Mouse (Mus musculus): ENCODE results near the gene 1700020N01Rik. TPM values are rescaled to one million over a fixed set of nuclear protein-coding genes. Genes with fewer than 3 reads are reported as not detected.

1700020N01Rik gene
- polyA plus RNA-seq, 1 experiment from 2014 or later: not detected

DNA sequence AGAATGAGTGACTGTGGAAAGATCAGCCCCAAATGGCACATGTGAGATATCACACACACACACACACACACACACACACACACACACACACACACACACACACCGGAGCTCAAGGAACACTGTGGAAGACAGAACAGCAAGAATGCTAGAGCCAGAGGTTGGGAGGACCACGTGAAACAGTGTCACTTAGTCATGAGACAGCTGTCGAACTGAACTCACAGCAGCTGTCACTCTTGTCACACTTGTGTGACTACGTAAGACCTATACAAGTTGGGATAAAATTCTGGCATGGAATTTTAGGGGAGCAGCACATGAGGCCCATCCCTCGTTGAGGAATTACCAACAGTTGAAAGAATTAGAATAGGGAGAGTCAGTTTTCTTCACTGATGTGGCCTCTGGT, 39.7 kb downstream of the 1700020N01Rik start:
- Histone ChIP-seq H3K4me2 (no peak overlapping the region), H3K27ac (no peak overlapping the region), H3K9ac (replicated peaks) (no peak overlapping the region), H3K4me3 (replicated peaks) (no peak overlapping the region), H3K9me3 (no peaks in the 10 kb centered on the region), H3K4me1 (replicated peaks) (no peaks in the 10 kb centered on the region; the same call in 1 of the 2 replicates), H3K36me3 (no peaks in the 10 kb centered on the region), H3K27me3 (no peaks in the 10 kb centered on the region)
- 80% methylated on average over 5 of the region's 5 CpGs for WGBS
- ATAC-seq (ENCODE audit: insufficient number of reproducible peaks, insufficient read depth, low FRiP score, low TSS enrichment, low read depth): peak; percentile 68; the same call in 1 of the 2 replicates

DNA sequence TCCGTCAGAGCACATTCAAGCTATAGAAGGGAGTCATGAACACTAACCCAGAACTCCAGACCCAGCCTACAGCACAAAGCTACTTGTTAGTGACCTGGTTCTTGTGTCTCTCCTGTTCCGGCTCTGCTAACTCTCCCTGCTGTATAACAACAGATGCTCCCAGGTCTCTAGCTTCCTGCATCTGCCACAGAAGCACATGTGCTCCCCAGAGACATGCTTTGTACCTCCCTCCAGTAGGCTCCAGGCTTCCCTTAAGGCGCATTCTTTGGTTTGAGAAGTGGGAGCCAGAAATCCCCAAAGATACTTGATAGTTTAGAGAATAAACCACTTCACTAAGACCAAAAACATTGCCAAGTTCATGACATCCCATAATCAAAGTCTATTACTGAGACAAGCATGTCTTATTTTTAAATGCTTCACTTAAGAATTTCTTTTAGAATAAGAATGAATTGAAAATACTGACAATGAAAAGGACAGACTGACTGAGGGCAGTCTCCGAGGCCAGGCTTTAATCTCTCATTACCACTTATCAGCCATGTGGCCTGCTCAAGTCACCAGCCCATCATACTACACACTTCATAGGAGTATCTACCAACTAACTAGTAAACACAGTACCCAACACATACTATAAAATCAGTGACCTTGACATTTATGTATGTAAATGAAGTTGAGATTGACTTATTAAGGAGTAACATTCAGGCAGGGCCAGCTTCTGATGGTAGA, 43.2 kb downstream of the 1700020N01Rik start:
- no peak overlapping the region for H3K4me2 ChIP-seq
- H3K27ac ChIP-seq: no peak overlapping the region
- no peaks in the 10 kb centered on the region for H3K27me3 ChIP-seq
- H3K4me3 ChIP-seq (replicated peaks): no peak overlapping the region
- 83% methylated on average over 4 of the region's 4 CpGs for WGBS
- H3K36me3 ChIP-seq: no peaks in the 10 kb centered on the region
- ATAC-seq (ENCODE audit: insufficient number of reproducible peaks, insufficient read depth, low FRiP score, low TSS enrichment, low read depth): no peak
- H3K9ac ChIP-seq (replicated peaks): no peak overlapping the region
- no peaks in the 10 kb centered on the region; the same call in 1 of the 2 replicates for H3K4me1 ChIP-seq (replicated peaks)
- H3K9me3 ChIP-seq: no peaks in the 10 kb centered on the region

DNA sequence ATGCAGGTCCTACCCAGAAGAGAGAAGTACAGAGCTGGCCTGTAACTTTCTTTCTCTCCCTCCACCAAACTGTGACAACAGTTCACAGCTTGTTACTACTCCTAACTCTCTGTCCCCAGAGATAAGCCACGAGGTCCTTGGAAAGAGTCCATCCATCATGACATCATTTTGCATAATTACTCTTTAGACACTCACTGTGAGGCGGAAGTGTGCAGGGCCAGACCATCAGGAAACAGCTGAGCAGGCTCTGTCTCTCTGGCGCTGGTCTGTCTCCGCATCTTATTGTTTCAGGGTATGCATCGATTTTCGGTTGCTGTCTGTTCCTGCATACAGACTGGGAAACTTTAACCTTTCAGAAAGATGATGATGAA, 43.8 kb downstream of the 1700020N01Rik start:
- no peak for ATAC-seq (ENCODE audit: insufficient number of reproducible peaks, insufficient read depth, low FRiP score, low TSS enrichment, low read depth)

DNA sequence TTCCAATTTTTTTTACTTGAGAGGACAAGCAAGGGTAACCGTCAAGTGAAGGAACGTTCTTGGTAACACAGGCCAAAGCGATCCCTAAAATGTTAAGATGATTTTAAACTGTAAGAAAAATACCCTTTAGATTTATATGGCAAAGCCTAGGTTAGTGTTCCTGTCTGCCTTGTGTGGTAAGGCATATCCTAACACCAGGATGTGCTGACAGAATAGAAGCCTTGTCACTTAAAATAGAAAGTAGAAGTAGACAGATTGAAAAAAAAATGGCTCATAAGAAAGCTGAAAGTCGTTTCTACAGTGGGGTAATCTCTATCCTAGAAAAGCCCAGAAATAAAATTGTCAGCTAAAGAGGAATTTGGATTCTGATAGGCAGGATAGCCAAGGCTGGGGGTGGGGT, 58.4 kb downstream of the 1700020N01Rik start:
- Histone ChIP-seq H3K27me3 (no peaks in the 10 kb centered on the region), H3K36me3 (no peaks in the 10 kb centered on the region), H3K9ac (replicated peaks) (no peak overlapping the region), H3K27ac (no peak overlapping the region), H3K4me2 (no peak overlapping the region), H3K4me1 (replicated peaks) (no peaks in the 10 kb centered on the region), H3K9me3 (peaks cover 4% of the 10 kb centered on the region; the same call in 1 of the 2 replicates), H3K4me3 (replicated peaks) (no peak overlapping the region)
- ATAC-seq (ENCODE audit: insufficient number of reproducible peaks, insufficient read depth, low FRiP score, low TSS enrichment, low read depth): no peak
- WGBS: 92% methylated on average over 4 of the region's 4 CpGs

More for the DNA sequence above, 43.8 kb downstream of the 1700020N01Rik start:
- H3K9ac ChIP-seq (replicated peaks): no peak overlapping the region
- H3K4me1 ChIP-seq (replicated peaks): no peaks in the 10 kb centered on the region; the same call in 1 of the 2 replicates
- H3K4me3 ChIP-seq (replicated peaks): no peak overlapping the region
- no peaks in the 10 kb centered on the region for H3K27me3 ChIP-seq
- H3K4me2 ChIP-seq: no peak overlapping the region
- no peak overlapping the region for H3K27ac ChIP-seq
- no peaks in the 10 kb centered on the region for H3K36me3 ChIP-seq
- 77% methylated on average over 6 of the region's 6 CpGs for WGBS
- no peaks in the 10 kb centered on the region for H3K9me3 ChIP-seq

DNA sequence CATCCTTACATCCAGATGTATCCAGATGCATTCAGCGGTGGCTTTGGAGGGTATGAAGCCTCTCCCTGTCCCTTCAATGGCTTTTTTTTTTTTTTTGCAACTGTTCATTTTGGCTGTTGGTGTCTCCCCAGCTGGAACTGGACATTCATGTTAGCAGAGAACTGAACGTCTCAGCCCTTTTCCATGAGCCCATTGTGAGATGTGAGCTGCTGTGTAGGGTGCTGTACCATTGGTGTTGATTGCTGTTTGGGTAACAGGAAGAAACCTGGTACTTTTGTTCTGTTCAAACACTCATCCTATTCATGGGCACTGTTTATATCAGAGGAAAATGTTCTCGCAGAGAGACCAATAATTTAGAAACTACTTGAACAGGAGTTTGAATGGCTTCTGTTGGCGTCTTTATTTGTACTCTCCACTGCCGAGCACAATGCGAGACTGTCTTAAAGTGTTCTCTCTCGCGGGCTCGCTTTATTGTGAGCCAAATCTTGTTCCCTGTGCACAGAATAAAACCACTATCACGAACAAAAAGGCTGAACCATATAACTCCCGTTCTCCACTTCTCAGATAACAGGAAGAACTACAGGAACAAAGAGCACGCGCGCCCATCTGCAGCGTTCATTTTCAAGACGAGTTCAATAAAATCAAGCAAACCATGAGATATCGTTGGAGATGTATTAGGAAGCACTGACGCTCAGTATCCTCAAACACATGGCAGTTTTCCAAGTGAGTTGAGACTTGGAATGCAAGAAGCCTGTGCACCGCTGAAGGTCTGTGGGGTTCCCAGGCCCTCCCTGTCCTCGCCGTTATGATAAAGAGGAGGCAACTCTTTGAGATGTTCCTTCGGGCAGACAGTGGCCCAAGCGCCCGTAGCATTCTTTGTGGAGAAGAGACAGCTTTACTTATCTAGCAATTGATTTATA, 59.7 kb downstream of the 1700020N01Rik start:
- Histone ChIP-seq H3K36me3 (no peaks in the 10 kb centered on the region), H3K9ac (replicated peaks) (no peak overlapping the region), H3K27me3 (no peaks in the 10 kb centered on the region), H3K4me1 (replicated peaks) (no peaks in the 10 kb centered on the region), H3K4me2 (no peak overlapping the region), H3K27ac (no peak overlapping the region), H3K9me3 (peaks cover 4% of the 10 kb centered on the region; the same call in 1 of the 2 replicates), H3K4me3 (replicated peaks) (no peak overlapping the region)
- no peak for ATAC-seq (ENCODE audit: insufficient number of reproducible peaks, insufficient read depth, low FRiP score, low TSS enrichment, low read depth)
- 94% methylated on average over 24 of the region's 24 CpGs for WGBS

DNA sequence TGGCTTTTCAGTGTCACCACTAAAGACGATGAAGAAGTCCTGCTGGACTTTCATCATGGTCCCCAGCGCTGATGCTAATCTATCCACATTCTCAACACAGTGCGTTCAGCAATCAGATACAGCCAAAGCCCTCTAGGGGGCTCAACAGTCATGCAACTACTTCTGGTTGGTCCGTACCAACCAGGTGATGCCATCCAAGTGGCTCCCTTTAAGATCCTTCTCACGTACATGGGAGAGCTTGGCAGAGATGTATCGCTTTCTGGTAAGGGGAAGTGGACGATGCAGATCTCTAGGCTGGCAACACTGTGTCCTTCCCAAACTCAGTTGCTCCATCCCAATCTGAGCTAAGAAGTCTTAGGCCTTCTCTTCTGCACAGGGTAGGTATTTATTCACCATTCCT, 60.5 kb downstream of the 1700020N01Rik start:
- H3K36me3 ChIP-seq: no peaks in the 10 kb centered on the region
- 89% methylated on average over 7 of the region's 7 CpGs for WGBS

DNA sequence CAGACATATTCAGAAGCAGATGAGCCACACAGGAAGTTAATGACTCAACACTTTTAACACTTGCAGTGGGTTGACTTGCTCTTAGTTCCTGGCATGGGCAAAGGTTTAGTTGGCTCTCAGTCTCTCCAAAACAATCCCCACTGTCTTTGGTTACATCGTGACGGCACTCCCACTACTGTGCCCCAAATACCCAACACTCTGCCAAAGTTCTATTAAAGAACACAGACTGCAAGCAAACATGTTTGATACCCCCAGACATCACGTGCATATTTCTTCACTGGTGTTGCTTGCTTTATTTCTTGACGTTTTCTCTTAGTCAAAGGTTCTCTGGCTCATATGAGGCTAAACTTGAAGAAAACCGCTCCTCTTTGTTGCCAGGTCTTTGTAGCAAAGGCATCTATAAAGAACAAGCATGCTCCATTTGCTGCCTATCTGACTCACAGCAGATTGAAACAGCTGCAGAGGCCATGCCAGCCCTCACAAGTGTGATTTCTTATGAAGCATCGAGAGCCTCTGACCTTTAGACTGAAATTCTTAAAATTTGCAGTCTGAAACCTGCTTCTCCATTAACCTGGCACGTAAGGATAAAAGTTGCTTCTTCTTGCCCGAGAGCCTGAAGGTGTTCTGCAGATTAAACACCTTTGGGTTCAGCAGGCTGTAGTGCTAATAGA, 66.8 kb downstream of the 1700020N01Rik start:
- H3K9ac ChIP-seq (replicated peaks): no peak overlapping the region
- H3K4me2 ChIP-seq: no peak overlapping the region
- H3K9me3 ChIP-seq: no peaks in the 10 kb centered on the region
- no peak for ATAC-seq (ENCODE audit: insufficient number of reproducible peaks, insufficient read depth, low FRiP score, low TSS enrichment, low read depth)
- no peak overlapping the region for H3K27ac ChIP-seq
- no peaks in the 10 kb centered on the region for H3K27me3 ChIP-seq
- H3K36me3 ChIP-seq: no peaks in the 10 kb centered on the region
- H3K4me3 ChIP-seq (replicated peaks): no peak overlapping the region
- no peaks in the 10 kb centered on the region for H3K4me1 ChIP-seq (replicated peaks)
- WGBS: 83% methylated on average over 8 of the region's 8 CpGs

More for the DNA sequence above, 60.5 kb downstream of the 1700020N01Rik start:
- Histone ChIP-seq H3K4me3 (replicated peaks) (no peak overlapping the region), H3K27ac (no peak overlapping the region), H3K27me3 (no peaks in the 10 kb centered on the region), H3K4me1 (replicated peaks) (no peaks in the 10 kb centered on the region), H3K9me3 (peaks cover 4% of the 10 kb centered on the region; the same call in 1 of the 2 replicates), H3K4me2 (no peak overlapping the region), H3K9ac (replicated peaks) (no peak overlapping the region)
- no peak for ATAC-seq (ENCODE audit: insufficient number of reproducible peaks, insufficient read depth, low FRiP score, low TSS enrichment, low read depth)

DNA sequence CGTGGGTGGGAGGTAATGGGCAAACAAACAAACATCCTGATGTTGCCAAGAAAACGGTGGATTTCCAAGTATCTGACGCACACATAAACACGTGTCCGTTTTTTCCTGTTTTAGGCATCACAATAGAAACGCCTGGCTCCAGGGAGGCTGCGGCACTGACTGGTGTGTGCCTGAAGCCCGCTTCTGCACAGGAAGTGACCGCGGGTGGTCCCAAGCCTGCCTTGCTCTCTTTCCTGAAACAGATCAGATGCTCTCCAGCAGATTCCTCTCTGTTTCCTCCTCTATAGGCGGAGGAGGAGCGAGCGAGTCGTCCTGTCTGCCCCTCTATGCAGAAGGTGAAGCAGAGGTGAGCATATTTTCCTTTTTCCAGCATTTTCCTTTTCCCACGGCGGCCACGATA, 76.0 kb downstream of the 1700020N01Rik start:
- Histone ChIP-seq H3K4me1 (replicated peaks) (0 out of 2 replicates have a peak, but pooled peaks cover 4% of the 10 kb centered on the region), H3K4me2 (no peak overlapping the region), H3K4me3 (replicated peaks) (no peak overlapping the region), H3K27me3 (no peaks in the 10 kb centered on the region), H3K27ac (peak overlapping the region; percentile 25; the same call in 1 of the 2 replicates), H3K9me3 (no peaks in the 10 kb centered on the region), H3K36me3 (no peaks in the 10 kb centered on the region), H3K9ac (replicated peaks) (no peak overlapping the region)
- ATAC-seq (ENCODE audit: insufficient number of reproducible peaks, insufficient read depth, low FRiP score, low TSS enrichment, low read depth): no peak
- 60% methylated on average over 17 of the region's 17 CpGs for WGBS

DNA sequence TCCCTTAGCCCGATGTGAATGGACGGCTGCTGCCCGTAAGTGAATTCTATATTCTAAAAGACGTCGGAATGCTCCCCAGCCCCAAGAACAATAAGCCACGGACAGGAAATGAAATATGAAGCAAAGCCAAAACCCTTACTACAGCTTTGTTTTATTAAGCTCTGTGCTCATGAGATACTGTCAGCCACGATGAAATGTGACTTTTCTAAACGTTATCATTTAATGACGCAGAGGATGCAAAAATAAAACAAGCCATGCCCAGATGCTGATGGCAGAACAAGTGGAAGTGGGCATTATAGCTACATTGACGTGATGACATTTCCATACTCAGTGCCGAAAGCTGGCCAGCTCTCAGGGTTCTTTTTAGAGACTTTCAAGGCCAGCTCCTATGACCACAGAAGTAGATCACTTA, 76.8 kb downstream of the 1700020N01Rik start:
- WGBS: 71% methylated on average over 11 of the region's 11 CpGs
- 0 out of 2 replicates have a peak, but pooled peaks cover 4% of the 10 kb centered on the region for H3K4me1 ChIP-seq (replicated peaks)
- 0 out of 2 replicates have a peak overlapping the region, but pooled peaks have one; percentile 4 for H3K27ac ChIP-seq
- H3K36me3 ChIP-seq: no peaks in the 10 kb centered on the region
- no peak overlapping the region for H3K4me2 ChIP-seq
- ATAC-seq (ENCODE audit: insufficient number of reproducible peaks, insufficient read depth, low FRiP score, low TSS enrichment, low read depth): no peak
- H3K27me3 ChIP-seq: no peaks in the 10 kb centered on the region
- H3K9ac ChIP-seq (replicated peaks): no peak overlapping the region
- H3K9me3 ChIP-seq: no peaks in the 10 kb centered on the region
- H3K4me3 ChIP-seq (replicated peaks): no peak overlapping the region

DNA sequence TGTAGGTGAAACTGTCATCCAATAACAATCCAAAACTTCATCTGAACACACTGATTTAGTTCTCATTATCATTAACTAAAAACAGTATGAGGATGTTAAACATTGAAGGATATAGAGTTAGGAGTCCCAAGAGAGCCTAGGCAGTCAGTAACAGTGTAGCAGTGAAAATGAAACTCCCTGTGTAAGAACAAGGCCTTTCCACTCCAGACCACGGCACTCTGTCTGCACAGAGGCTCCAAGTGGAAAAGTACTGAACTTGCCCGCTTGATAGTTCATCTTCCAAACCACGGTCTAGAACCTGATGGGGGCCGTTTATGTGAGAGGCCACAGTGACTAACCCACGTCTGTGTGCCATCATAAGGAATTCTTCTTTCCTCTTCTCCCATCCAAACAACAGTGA, 77.2 kb downstream of the 1700020N01Rik start:
- no peaks in the 10 kb centered on the region for H3K36me3 ChIP-seq

More for the DNA sequence above, 77.2 kb downstream of the 1700020N01Rik start:
- Histone ChIP-seq H3K9me3 (no peaks in the 10 kb centered on the region), H3K27ac (no peak overlapping the region), H3K4me2 (no peak overlapping the region), H3K4me3 (replicated peaks) (no peak overlapping the region), H3K27me3 (no peaks in the 10 kb centered on the region), H3K4me1 (replicated peaks) (0 out of 2 replicates have a peak, but pooled peaks cover 4% of the 10 kb centered on the region), H3K9ac (replicated peaks) (no peak overlapping the region)
- 82% methylated on average over 5 of the region's 5 CpGs for WGBS
- ATAC-seq (ENCODE audit: insufficient number of reproducible peaks, insufficient read depth, low FRiP score, low TSS enrichment, low read depth): no peak

Measured in limb, embryonic 12.5 days (tissue).